Mouse (Mus musculus) spleen, adult 2 months (tissue): Measurements from ENCODE around the gene Trim41.

Source experiments
- CTCF ChIP-seq: fragments of 200-500 bp; IDR thresholded peaks from 2 replicates; pipeline ENCODE4 v1.5.1; 2011; ENCODE audit warnings: mild to moderate bottlenecking, inconsistent platforms; ENCODE audit not compliant: insufficient read depth, insufficient read length, insufficient replicate concordance; ENCODE audit errors: extremely low read depth
- POLR2A ChIP-seq: fragments of 200-500 bp; IDR thresholded peaks from 2 replicates; pipeline ENCODE4 v1.6.1; 2011; ENCODE audit warnings: low read depth, low read length, inconsistent platforms

- TF ChIP-seq CTCF (no peak), POLR2A (no peak)
Observed at GRCm38 (mm10) chr11:48796290-48796689, 20.9 kb downstream of the Trim41 start.
